Mouse (Mus musculus) liver, adult 2 months (tissue): Measurements from ENCODE around the gene Col23a1. TPM values are rescaled to one million over a fixed set of nuclear protein-coding genes. Genes with fewer than 3 reads are reported as not detected.

Source experiments
- DNase-seq: peaks from one replicate; pipeline ENCODE4 v3.0.0-alpha.2; 2011; ENCODE audit warnings: low read depth, low spot score; ENCODE audit errors: extremely low read depth
- H3K27ac ChIP-seq: fragments of 200-500 bp; replicated peaks from 2 replicates; pipeline ENCODE4 v1.5.1; 2012; ENCODE audit warnings: low read depth, mild to moderate bottlenecking, control low read depth, inconsistent platforms, low read length; ENCODE audit not compliant: insufficient read depth
- H3K27me3 ChIP-seq: fragments of 200-500 bp; 2 replicates; pipeline ENCODE4 v1.6.1; 2012; ENCODE audit warnings: mild to moderate bottlenecking, moderate library complexity, low read length, inconsistent platforms; ENCODE audit not compliant: control insufficient read depth, insufficient read depth
- H3K36me3 ChIP-seq: fragments of 200-500 bp; 2 replicates; pipeline ENCODE4 v1.6.1; 2012; ENCODE audit warnings: low read length, inconsistent platforms; ENCODE audit not compliant: control insufficient read depth, insufficient read depth
- H3K4me1 ChIP-seq: fragments of 200-500 bp; 2 replicates; pipeline ENCODE4 v1.6.1; 2011; ENCODE audit warnings: low read length; ENCODE audit not compliant: control insufficient read depth, insufficient read depth
- H3K4me3 ChIP-seq: fragments of 200-500 bp; 2 replicates; pipeline ENCODE4 v1.5.1; 2011; ENCODE audit warnings: low read depth, mild to moderate bottlenecking, control low read depth, low read length, moderate library complexity; ENCODE audit not compliant: insufficient read depth
- H3K79me2 ChIP-seq: fragments of 200-500 bp; 2 replicates; pipeline ENCODE4 v1.6.1; 2012; ENCODE audit warnings: inconsistent platforms, mild to moderate bottlenecking, low read length, moderate library complexity; ENCODE audit not compliant: control insufficient read depth, insufficient read depth
- H3K9ac ChIP-seq: fragments of 200-500 bp; 2 replicates; pipeline ENCODE4 v1.6.1; 2012; ENCODE audit warnings: low read depth, mild to moderate bottlenecking, control low read depth, inconsistent platforms, low read length
- CTCF ChIP-seq: fragments of 200-500 bp; IDR thresholded peaks from 2 replicates; pipeline ENCODE4 v1.5.1; 2011; ENCODE audit warnings: low read depth, low read length, control low read depth
- POLR2A ChIP-seq: fragments of 200-500 bp; IDR thresholded peaks from 2 replicates; pipeline ENCODE4 v1.6.1; 2011; ENCODE audit warnings: low read length, control low read depth; ENCODE audit not compliant: insufficient read depth; ENCODE audit errors: extremely low read depth
- WGBS: fragments of 180-500 bp; shearing (Covaris S2); methylation state at CpG from one replicate; pipeline ENCODE4 v1.1.7; 2018; 5-methylcytosine and 5-hydroxymethylcytosine counted together
- polyA plus RNA-seq: library from polyadenylated mRNA; depleted of rRNA; stranded (reverse); fragments of >200 nt; gene quantifications from 2 replicates; pipeline ENCODE4 v1.2.3, GENCODE M21; 2012
- total RNA-seq: library from RNA; depleted of rRNA; stranded (reverse); fragments of >200 nt; gene quantifications from 2 replicates; pipeline ENCODE4 v1.2.3, GENCODE M21; 2014

The Col23a1 gene
- total and polyA plus RNA-seq, 2 experiments = 0.05 to 0.09 TPM

GRCm38 (mm10) chr11:51403886-51404285, 114.2 kb downstream of the Col23a1 start:
- WGBS = 58% methylated on average over 2 of the region's 2 CpGs
- no peaks in the 10 kb centered on the region for H3K79me2 ChIP-seq
- no peaks in the 10 kb centered on the region for H3K36me3 ChIP-seq
- H3K27me3 ChIP-seq = no peaks in the 10 kb centered on the region
- TF ChIP-seq CTCF (no peak), POLR2A (no peak)
- no peaks in the 10 kb centered on the region for H3K4me1 ChIP-seq
- no peak for DNase-seq
- no peak overlapping the region for H3K9ac ChIP-seq
- no peak overlapping the region for H3K4me3 ChIP-seq
- H3K27ac ChIP-seq = no peak overlapping the region

GRCm38 (mm10) chr11:51404865-51405440, 115.2 kb downstream of the Col23a1 start:
- no peaks in the 10 kb centered on the region for H3K36me3 ChIP-seq
- no peak overlapping the region for H3K27ac ChIP-seq
- no peaks in the 10 kb centered on the region for H3K79me2 ChIP-seq
- H3K4me1 ChIP-seq = no peaks in the 10 kb centered on the region
- H3K27me3 ChIP-seq = no peaks in the 10 kb centered on the region
- TF ChIP-seq POLR2A (no peak), CTCF (no peak)
- no peak overlapping the region for H3K9ac ChIP-seq
- WGBS = 69% methylated on average over 5 of the region's 5 CpGs
- DNase-seq = no peak
- no peak overlapping the region for H3K4me3 ChIP-seq

GRCm38 (mm10) chr11:51406531-51406930, 116.8 kb downstream of the Col23a1 start:
- H3K27me3 ChIP-seq = no peaks in the 10 kb centered on the region
- H3K27ac ChIP-seq = no peak overlapping the region
- H3K4me3 ChIP-seq = no peak overlapping the region
- no peak for DNase-seq
- H3K79me2 ChIP-seq = no peaks in the 10 kb centered on the region
- no peak for TF ChIP-seq CTCF
- no peak for TF ChIP-seq POLR2A
- no peaks in the 10 kb centered on the region for H3K36me3 ChIP-seq
- WGBS = 87% methylated on average over 8 of the region's 8 CpGs
- H3K4me1 ChIP-seq = no peaks in the 10 kb centered on the region
- H3K9ac ChIP-seq = no peak overlapping the region

- no peak overlapping the region for H3K9ac ChIP-seq
- H3K27me3 ChIP-seq = no peaks in the 10 kb centered on the region
- H3K36me3 ChIP-seq = no peaks in the 10 kb centered on the region
- no peak overlapping the region for H3K4me3 ChIP-seq
- no peak for DNase-seq
- H3K27ac ChIP-seq = no peak overlapping the region
- WGBS = 84% methylated on average over 8 of the region's 8 CpGs
- no peaks in the 10 kb centered on the region for H3K4me1 ChIP-seq
- TF ChIP-seq CTCF (no peak), POLR2A (no peak)
- H3K79me2 ChIP-seq = no peaks in the 10 kb centered on the region
Observed at GRCm38 (mm10) chr11:51407351-51407750, 117.6 kb downstream of the Col23a1 start.

- 80% methylated on average over 12 of the region's 12 CpGs for WGBS
- no peak for DNase-seq
- Histone ChIP-seq H3K36me3 (no peaks in the 10 kb centered on the region), H3K4me1 (no peaks in the 10 kb centered on the region), H3K79me2 (no peaks in the 10 kb centered on the region), H3K27me3 (no peaks in the 10 kb centered on the region), H3K27ac (no peak overlapping the region), H3K4me3 (no peak overlapping the region), H3K9ac (no peak overlapping the region)
- no peak for TF ChIP-seq CTCF
- TF ChIP-seq POLR2A = no peak
Observed at GRCm38 (mm10) chr11:51410771-51411170, 121.1 kb downstream of the Col23a1 start.

- Histone ChIP-seq H3K4me3 (no peak overlapping the region), H3K36me3 (no peaks in the 10 kb centered on the region), H3K9ac (no peak overlapping the region), H3K27ac (no peak overlapping the region), H3K79me2 (no peaks in the 10 kb centered on the region), H3K4me1 (no peaks in the 10 kb centered on the region), H3K27me3 (no peaks in the 10 kb centered on the region)
- 86% methylated on average over 7 of the region's 7 CpGs for WGBS
- TF ChIP-seq CTCF = no peak
- TF ChIP-seq POLR2A = no peak
- DNase-seq = no peak
Observed at GRCm38 (mm10) chr11:51414520-51414919, 124.8 kb downstream of the Col23a1 start.
